Mouse (Mus musculus) midbrain, postnatal 0 days (tissue): ENCODE data around the gene Csnk1g2. TPM values are rescaled to one million over a fixed set of nuclear protein-coding genes. Genes with fewer than 3 reads are reported as not detected.

Source experiments
- ATAC-seq: fragments of 200-750 bp; cut with Nextera tagmentation; 2 replicates; pipeline ENCODE4 v1.8.0; 2017; ENCODE audit warnings: moderate number of reproducible peaks, mild to moderate bottlenecking, moderate TSS enrichment, moderate library complexity; ENCODE audit not compliant: low FRiP score
- DNase-seq: peaks from one replicate; pipeline ENCODE4 v3.0.0-alpha.2; 2015; ENCODE audit warnings: low spot score
- H3K27ac ChIP-seq: fragments of 300-500 bp; sonication (generic); 2 replicates; pipeline ENCODE4 v1.5.1; 2014; ENCODE audit warnings: low read depth, mild to moderate bottlenecking, low read length, mixed read lengths
- H3K27me3 ChIP-seq: fragments of 300-500 bp; sonication (generic); 2 replicates; pipeline ENCODE4 v1.6.1; 2014; ENCODE audit warnings: low read length, control low read depth, mixed read lengths; ENCODE audit not compliant: insufficient read depth
- H3K36me3 ChIP-seq: fragments of 300-500 bp; sonication (generic); 2 replicates; pipeline ENCODE4 v1.6.1; 2014; ENCODE audit warnings: low read length, control low read depth, mixed read lengths; ENCODE audit not compliant: insufficient read depth
- H3K4me1 ChIP-seq: fragments of 300-500 bp; sonication (generic); 2 replicates; pipeline ENCODE4 v1.6.1; 2014; ENCODE audit warnings: mild to moderate bottlenecking, control low read depth, antibody characterized with exemption, low read length, mixed read lengths; ENCODE audit not compliant: insufficient read depth
- H3K4me2 ChIP-seq: fragments of 300-500 bp; sonication (generic); 2 replicates; pipeline ENCODE4 v1.6.1; 2014; ENCODE audit warnings: low read depth, mild to moderate bottlenecking, low read length, mixed read lengths; ENCODE audit not compliant: poor library complexity, severe bottlenecking
- H3K4me3 ChIP-seq: fragments of 300-500 bp; sonication (generic); 2 replicates; pipeline ENCODE4 v1.5.1; 2014; ENCODE audit warnings: low read depth, mild to moderate bottlenecking, low read length, moderate library complexity
- H3K9ac ChIP-seq: fragments of 300-500 bp; sonication (generic); replicated peaks from 2 replicates; pipeline ENCODE4 v1.6.1; 2014; ENCODE audit warnings: mild to moderate bottlenecking, low read length, moderate library complexity, mixed read lengths; ENCODE audit not compliant: poor library complexity, severe bottlenecking
- H3K9me3 ChIP-seq: fragments of 300-500 bp; sonication (generic); 2 replicates; pipeline ENCODE4 v1.6.1; 2016; ENCODE audit warnings: low read length, control low read depth
- CTCF ChIP-seq: IDR thresholded peaks from 2 replicates; pipeline ENCODE4 v1.5.1; 2016; ENCODE audit warnings: antibody characterized with exemption, mild to moderate bottlenecking
- WGBS: fragments of 180-500 bp; shearing (Covaris S2); extraction: QIAGEN DNeasy Blood & Tissue Kit; methylation state at CpG from one replicate; pipeline ENCODE4 v1.1.7; 2014; 5-methylcytosine and 5-hydroxymethylcytosine counted together
- polyA plus RNA-seq: library from polyadenylated mRNA; unstranded; fragments of >200 nt; fragmentation: Nextera tagmentation; extraction: Ambion mirVana; gene quantifications from 2 replicates; pipeline ENCODE4 v1.2.1, GENCODE M21; 2015
- total RNA-seq: library from RNA; depleted of rRNA; stranded (reverse); fragments of >200 nt; gene quantifications from 2 replicates; pipeline ENCODE4 v1.2.3, GENCODE M21; 2014

Gene Csnk1g2
- total and polyA plus RNA-seq, 2 experiments from 2014 or later: 93.3 to 146 TPM

DNA sequence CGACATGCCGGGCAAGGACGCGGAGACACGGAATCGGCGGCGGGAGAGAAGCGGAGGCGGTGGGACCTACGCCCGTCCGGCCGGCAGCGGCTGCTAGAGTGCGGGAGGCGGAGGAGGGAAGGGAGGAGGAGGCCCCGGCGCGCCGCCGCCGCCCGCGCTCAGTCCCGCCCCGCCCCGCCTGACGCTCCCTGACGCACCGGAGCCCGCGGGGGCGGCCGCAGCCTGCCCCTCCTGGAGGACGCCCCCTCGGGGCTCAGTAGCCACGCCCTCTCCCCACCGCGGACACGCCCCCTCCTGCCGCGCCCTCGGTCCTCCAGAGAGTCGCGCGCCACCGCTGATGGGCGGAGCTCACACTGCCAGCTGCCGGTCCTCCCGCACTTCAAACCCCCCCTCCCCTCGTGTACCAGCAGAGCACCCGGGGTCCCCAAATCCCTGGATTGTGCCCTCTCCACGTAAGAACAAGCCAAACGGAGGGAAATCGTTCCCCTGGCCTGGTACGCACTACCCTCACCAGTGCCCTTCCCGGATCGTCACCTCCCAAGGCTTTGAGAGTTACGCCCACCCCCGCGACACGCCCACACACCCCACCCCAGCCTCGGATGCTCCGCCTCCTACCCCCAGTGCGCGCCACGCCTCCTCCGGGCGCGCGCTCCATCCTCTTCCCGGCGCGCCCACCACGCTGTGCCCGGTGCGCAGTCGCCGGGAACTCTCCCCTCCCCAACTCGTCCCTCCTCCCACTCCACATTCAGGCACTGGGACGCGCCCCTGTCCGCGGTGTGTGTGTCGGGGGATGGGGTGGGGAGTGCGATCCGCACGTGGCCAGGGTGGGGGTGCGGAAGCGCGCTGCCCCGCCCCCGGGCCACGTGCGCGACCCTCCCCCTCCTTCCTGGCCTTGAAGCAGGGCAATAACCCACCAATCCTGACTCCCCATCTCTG is 45.2 kb upstream of the Csnk1g2 start, which contains the start of gene Klf16:
Gene Klf16 (minus strand): TSS at position 127 of the 936 bp plus-strand sequence.
- no peaks in the 10 kb centered on the region for H3K36me3 ChIP-seq
- H3K4me2 ChIP-seq: peak within 1 kb of the TSS; percentile 89
- H3K4me1 ChIP-seq: peaks cover 8% of the 10 kb centered on the region
- under 1% methylated on average over 57 of the region's 97 CpGs for WGBS
- no peak for TF ChIP-seq CTCF
- peak within 1 kb of the TSS; percentile 82 for H3K4me3 ChIP-seq
- peak within 1 kb of the TSS; percentile 76 for H3K27ac ChIP-seq
- peak within 1 kb of the TSS; percentile 83 for H3K9ac ChIP-seq
- DNase-seq (peak; percentile 92), ATAC-seq (peak; percentile 81)
- no peaks in the 10 kb centered on the region for H3K27me3 ChIP-seq
- no peaks in the 10 kb centered on the region for H3K9me3 ChIP-seq

DNA sequence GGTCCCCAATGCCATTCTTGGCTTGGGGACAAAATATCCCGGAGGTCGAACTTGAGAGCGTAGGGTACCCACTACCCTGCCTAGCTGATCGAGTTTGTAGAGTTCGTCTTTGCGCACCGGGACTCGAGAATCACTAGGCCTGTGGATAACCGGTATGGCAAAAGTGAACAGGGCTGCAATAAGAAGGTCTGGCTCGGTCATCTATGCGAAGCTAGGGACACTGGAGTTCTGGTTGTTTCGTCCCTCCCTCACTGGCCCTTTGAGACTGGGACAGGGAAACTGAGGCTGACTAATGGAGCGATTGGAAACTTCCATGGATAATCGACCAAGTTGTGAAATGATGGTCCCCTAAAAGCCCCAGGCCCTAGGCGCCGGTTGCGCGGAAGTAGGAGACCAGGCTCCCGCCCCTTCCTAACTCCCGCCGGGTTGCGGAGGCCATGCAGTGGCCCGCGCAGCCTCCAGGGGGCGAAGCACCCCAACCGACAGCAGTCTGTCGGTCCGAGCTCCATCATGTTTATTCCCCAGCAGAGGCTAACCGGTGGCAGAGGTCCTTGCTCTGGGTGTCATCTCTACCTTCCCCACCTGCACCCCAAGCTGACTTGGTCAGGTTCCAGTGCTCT is 44.4 kb upstream of the Csnk1g2 start:
- Histone ChIP-seq H3K27ac (peak overlapping the region; percentile 52), H3K9ac (0 out of 2 replicates have a peak overlapping the region, but pooled peaks have one; percentile 8), H3K27me3 (no peaks in the 10 kb centered on the region), H3K9me3 (no peaks in the 10 kb centered on the region), H3K4me2 (peak overlapping the region; percentile 89), H3K4me1 (peaks cover 8% of the 10 kb centered on the region), H3K4me3 (peak overlapping the region; percentile 82), H3K36me3 (peaks cover under 1% of the 10 kb centered on the region; the same call in 1 of the 2 replicates)
- no peak for ATAC-seq
- DNase-seq: peak; percentile 66
- TF ChIP-seq CTCF: peak; percentile 80
- WGBS: under 1% methylated on average over 29 of the region's 29 CpGs

DNA sequence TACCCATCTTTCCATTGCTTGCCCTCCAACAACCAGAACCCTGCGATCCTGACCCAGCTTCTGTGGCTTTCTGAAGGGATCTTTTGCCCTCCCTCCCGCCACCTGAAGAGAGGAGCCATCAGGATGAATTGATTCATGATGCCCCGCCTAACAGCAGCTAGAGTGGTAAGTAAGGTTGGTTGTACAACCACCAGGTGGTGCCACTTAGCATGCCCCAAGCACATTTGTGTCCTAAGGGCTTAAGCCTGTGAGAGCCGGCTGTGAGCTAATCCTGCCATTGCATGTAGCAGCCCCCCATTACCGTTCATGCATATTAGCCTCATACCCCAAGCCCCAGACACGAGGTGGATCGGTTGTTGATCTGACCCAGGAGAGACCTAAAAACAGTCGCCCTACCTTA is 43.7 kb upstream of the Csnk1g2 start:
- peaks cover 7% of the 10 kb centered on the region for H3K36me3 ChIP-seq
- DNase-seq (peak; percentile 72), ATAC-seq (no peak)
- H3K4me1 ChIP-seq: peaks cover 8% of the 10 kb centered on the region
- H3K4me2 ChIP-seq: peak overlapping the region; percentile 89; the same call in 1 of the 2 replicates
- no peaks in the 10 kb centered on the region for H3K9me3 ChIP-seq
- peak; percentile 73 for TF ChIP-seq CTCF
- no peak overlapping the region for H3K4me3 ChIP-seq
- no peaks in the 10 kb centered on the region for H3K27me3 ChIP-seq
- WGBS: 6% methylated on average over 8 of the region's 8 CpGs
- no peak overlapping the region; the same call in 1 of the 2 replicates for H3K9ac ChIP-seq
- peak overlapping the region; percentile 52; the same call in 1 of the 2 replicates for H3K27ac ChIP-seq

DNA sequence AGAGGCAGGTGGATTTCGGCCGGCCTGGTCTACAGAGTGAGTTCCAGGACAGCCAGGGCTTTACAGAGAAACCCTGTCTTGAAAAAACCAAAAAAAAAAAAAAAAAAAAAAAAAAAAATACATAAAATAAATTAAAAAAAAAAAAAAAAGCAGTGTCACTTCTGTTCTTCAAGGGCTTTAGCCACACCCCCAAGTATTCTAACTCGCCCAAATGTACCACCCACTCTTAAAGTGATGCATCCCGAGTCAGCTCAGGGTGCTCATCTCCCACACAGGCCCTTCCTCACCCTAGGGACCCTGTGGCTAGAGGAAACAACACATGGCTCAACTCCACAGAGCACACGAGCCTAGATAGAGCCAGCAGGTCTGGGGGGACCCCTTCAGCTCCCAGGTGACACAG is 39.6 kb upstream of the Csnk1g2 start:
- no peak overlapping the region for H3K27ac ChIP-seq
- ATAC-seq (no peak), DNase-seq (no peak)
- H3K4me1 ChIP-seq: no peaks in the 10 kb centered on the region
- H3K9ac ChIP-seq: no peak overlapping the region
- WGBS: 84% methylated on average over 5 of the region's 5 CpGs
- no peaks in the 10 kb centered on the region for H3K9me3 ChIP-seq
- H3K36me3 ChIP-seq: peaks cover 28% of the 10 kb centered on the region
- no peak overlapping the region for H3K4me2 ChIP-seq
- no peak for TF ChIP-seq CTCF
- no peak overlapping the region for H3K4me3 ChIP-seq
- no peaks in the 10 kb centered on the region for H3K27me3 ChIP-seq

DNA sequence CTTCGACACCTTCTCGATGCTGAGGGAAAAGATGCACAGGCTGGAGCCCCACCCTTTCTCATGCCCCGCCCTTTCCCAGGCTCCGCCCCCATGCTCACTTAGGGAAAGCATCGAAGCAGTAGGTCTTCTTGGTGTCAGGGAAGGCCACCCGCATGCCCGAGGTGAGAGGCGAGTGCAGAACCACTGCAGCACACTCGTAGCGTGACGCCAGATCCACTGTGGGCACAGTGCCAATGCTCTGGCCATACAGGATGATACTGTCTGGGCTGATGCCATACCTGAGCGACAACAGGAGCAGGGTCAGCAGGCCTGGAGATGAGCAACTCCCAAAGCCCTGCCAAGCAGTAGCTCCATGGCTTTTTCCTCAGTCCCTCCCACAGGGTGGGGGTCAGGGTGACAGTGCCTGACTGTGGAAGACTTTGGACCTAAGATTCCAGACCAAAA is 38.6 kb upstream of the Csnk1g2 start:
- Histone ChIP-seq H3K27me3 (no peaks in the 10 kb centered on the region), H3K9ac (no peak overlapping the region), H3K4me1 (peaks cover 8% of the 10 kb centered on the region), H3K4me3 (no peak overlapping the region), H3K9me3 (no peaks in the 10 kb centered on the region), H3K4me2 (no peak overlapping the region), H3K36me3 (peaks cover 28% of the 10 kb centered on the region), H3K27ac (no peak overlapping the region)
- DNase-seq: no peak
- ATAC-seq: peak; percentile 45
- no peak for TF ChIP-seq CTCF
- 61% methylated on average over 12 of the region's 12 CpGs for WGBS
